Mouse (Mus musculus) intestine, postnatal 0 days (tissue): ENCODE results near the gene 4930402F06Rik. TPM values are rescaled to one million over a fixed set of nuclear protein-coding genes. Genes with fewer than 3 reads are reported as not detected.

Source experiments
- ATAC-seq: fragments of 200-750 bp; cut with Nextera tagmentation; 2 replicates; pipeline ENCODE4 v1.8.0; 2017; ENCODE audit warnings: mild to moderate bottlenecking, moderate TSS enrichment, moderate library complexity
- H3K27ac ChIP-seq: fragments of 300-500 bp; sonication (generic); 2 replicates; pipeline ENCODE4 v1.5.1; 2014; ENCODE audit warnings: mild to moderate bottlenecking, low read depth, low read length, moderate library complexity
- H3K27me3 ChIP-seq: fragments of 300-500 bp; sonication (generic); replicated peaks from 2 replicates; pipeline ENCODE4 v1.6.1; 2014; ENCODE audit warnings: low read length, mixed read lengths; ENCODE audit not compliant: control insufficient read depth, insufficient read depth
- H3K36me3 ChIP-seq: fragments of 300-500 bp; sonication (generic); 2 replicates; pipeline ENCODE4 v1.6.1; 2014; ENCODE audit warnings: mild to moderate bottlenecking, moderate library complexity; ENCODE audit not compliant: control insufficient read depth, insufficient read depth
- H3K4me1 ChIP-seq: fragments of 300-500 bp; sonication (generic); replicated peaks from 2 replicates; pipeline ENCODE4 v1.6.1; 2014; ENCODE audit warnings: antibody characterized with exemption, low read length, mixed read lengths; ENCODE audit not compliant: control insufficient read depth, insufficient read depth
- H3K4me2 ChIP-seq: fragments of 300-500 bp; sonication (generic); replicated peaks from 2 replicates; pipeline ENCODE4 v1.6.1; 2014; ENCODE audit warnings: low read depth, mild to moderate bottlenecking, moderate library complexity
- H3K4me3 ChIP-seq: fragments of 300-500 bp; sonication (generic); 2 replicates; pipeline ENCODE4 v1.5.1; 2014; ENCODE audit warnings: low read depth, low read length
- H3K9ac ChIP-seq: fragments of 300-500 bp; sonication (generic); 2 replicates; pipeline ENCODE4 v1.6.1; 2014; ENCODE audit warnings: mild to moderate bottlenecking, low read depth, low read length
- H3K9me3 ChIP-seq: fragments of 300-500 bp; sonication (generic); 2 replicates; pipeline ENCODE4 v1.6.1; 2016; ENCODE audit warnings: mixed run types; ENCODE audit not compliant: control insufficient read depth
- CTCF ChIP-seq: sonication (generic); IDR thresholded peaks from 2 replicates; pipeline ENCODE4 v1.5.1; 2016; ENCODE audit warnings: low read depth, mild to moderate bottlenecking, control low read depth, antibody characterized with exemption, moderate library complexity
- WGBS: fragments of 180-500 bp; shearing (Covaris S2); extraction: QIAGEN DNeasy Blood & Tissue Kit; methylation state at CpG from one replicate; pipeline ENCODE4 v1.1.7; 2014; 5-methylcytosine and 5-hydroxymethylcytosine counted together
- polyA plus RNA-seq: library from polyadenylated mRNA; unstranded; fragments of >200 nt; fragmentation: Nextera tagmentation; extraction: Ambion mirVana; gene quantifications from 2 replicates; pipeline ENCODE4 v1.2.1, GENCODE M21; 2015

The 4930402F06Rik gene
- polyA plus RNA-seq, 1 experiment from 2014 or later, result not detected

DNA sequence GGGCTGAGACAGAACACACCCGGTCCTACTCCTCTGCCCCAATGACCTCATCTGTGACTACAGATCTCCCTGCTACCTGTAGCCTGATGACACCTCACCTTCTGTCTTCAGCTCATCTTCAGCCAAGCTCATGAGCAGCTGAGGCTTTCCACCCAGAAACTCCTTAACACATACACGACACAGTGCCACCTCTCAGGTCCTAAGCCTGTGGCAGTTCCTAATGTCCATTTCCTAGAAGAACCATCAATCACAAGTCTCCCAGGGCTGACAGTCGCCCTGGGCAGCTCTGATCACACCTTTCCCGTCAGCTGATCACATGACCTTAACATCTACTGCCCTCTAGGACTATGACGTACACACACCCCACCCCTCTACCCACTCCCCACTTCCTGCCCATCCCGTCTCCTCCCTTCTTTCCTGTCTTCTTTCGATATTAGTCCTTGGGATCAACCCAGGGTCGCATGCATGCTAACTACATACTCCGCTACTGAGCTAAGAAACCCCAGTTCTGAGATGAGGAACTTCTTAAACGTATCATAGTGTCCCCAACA is 14.7 kb upstream of the 4930402F06Rik start:
- Histone ChIP-seq H3K27ac (no peak overlapping the region), H3K36me3 (peaks cover 18% of the 10 kb centered on the region), H3K27me3 (no peaks in the 10 kb centered on the region), H3K4me1 (no peaks in the 10 kb centered on the region), H3K4me2 (no peak overlapping the region), H3K9ac (no peak overlapping the region), H3K4me3 (no peak overlapping the region), H3K9me3 (no peaks in the 10 kb centered on the region)
- no peak for ATAC-seq
- 67% methylated on average over 10 of the region's 10 CpGs for WGBS
- no peak for TF ChIP-seq CTCF

DNA sequence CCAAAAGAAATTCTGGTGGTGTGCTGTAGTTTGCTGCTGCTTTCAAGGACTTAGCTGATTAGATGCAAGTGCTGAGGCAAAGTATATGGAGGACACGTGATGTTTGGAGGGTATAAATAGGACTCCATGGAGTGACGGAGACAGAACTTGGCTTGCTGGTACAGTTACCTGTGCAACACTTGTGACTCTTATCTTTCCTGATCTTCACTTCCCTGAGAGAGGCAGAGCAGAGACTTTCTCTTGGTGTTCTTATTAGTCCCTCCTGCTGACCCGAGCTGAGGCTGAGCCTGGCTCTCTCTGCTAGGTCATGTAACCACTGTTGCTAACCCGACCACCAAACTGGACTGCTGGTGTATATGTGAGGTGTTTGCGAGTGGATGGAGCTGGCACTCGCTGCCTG is 12.5 kb upstream of the 4930402F06Rik start:
- no peaks in the 10 kb centered on the region for H3K27me3 ChIP-seq
- no peaks in the 10 kb centered on the region for H3K9me3 ChIP-seq
- H3K9ac ChIP-seq, result no peak overlapping the region
- no peaks in the 10 kb centered on the region for H3K4me1 ChIP-seq
- H3K4me3 ChIP-seq, result no peak overlapping the region
- H3K4me2 ChIP-seq, result no peak overlapping the region
- WGBS, result 92% methylated on average over 6 of the region's 6 CpGs
- H3K36me3 ChIP-seq, result peaks cover 18% of the 10 kb centered on the region
- ATAC-seq, result no peak
- no peak overlapping the region for H3K27ac ChIP-seq
- TF ChIP-seq CTCF, result no peak

DNA sequence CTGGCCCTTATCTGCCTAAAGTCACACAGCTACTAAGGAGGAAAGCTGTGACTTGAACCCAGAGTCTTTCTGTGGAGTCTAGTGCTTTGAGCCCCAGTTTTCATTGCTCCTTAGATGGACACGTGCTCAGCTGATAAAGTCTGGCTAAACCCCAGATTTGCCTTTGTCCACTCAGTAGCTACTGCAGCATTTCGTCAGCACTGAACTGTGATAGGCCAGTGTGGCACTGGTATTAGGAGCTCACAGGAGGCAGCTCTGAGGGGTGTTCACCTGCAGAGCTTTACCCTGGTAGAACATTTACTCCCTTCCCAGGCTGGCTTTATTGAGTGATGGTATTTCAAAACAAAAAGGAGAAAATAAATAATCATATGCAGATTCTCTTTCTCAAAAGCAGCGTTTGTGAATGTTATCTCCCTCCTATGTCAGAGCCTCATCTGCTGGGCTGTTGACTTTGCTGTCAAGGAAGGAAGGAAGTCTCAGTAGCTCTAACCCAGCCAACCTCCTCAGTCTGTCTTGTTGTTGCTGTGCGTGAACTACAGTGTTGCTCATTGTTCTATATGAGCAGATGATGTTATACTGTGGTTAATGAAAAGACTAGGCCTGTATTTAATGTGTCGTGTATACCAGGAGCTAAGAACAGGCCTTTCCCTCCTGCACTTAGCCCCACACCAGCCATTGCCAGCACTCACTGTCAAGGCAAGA is 11.6 kb upstream of the 4930402F06Rik start:
- TF ChIP-seq CTCF, result no peak
- Histone ChIP-seq H3K36me3 (peaks cover 18% of the 10 kb centered on the region), H3K27me3 (no peaks in the 10 kb centered on the region), H3K4me1 (no peaks in the 10 kb centered on the region), H3K9me3 (no peaks in the 10 kb centered on the region), H3K4me2 (no peak overlapping the region), H3K27ac (no peak overlapping the region), H3K4me3 (no peak overlapping the region), H3K9ac (no peak overlapping the region)
- no peak for ATAC-seq
- WGBS, result 63% methylated on average over 5 of the region's 5 CpGs

DNA sequence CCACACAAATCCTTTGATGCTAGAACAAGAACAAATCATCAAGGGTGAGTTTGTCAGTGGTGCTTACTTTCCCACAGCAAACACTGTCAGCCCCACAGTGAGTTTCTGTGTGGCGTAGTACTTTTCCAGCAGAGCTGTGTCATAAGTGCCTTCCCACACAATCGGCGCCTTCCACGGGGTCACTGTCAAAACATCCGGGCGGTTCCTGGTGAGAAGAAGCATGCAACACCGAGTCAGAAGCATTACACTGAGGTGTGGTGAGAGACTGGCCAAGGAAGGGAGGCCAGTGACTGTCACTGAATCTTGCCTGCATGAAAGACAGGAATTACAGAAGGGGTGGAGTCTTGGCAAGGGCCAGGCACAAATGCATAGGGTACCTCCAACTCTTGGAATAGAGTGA is 10.9 kb upstream of the 4930402F06Rik start:
- Histone ChIP-seq H3K9me3 (no peaks in the 10 kb centered on the region), H3K27me3 (no peaks in the 10 kb centered on the region), H3K4me2 (no peak overlapping the region), H3K36me3 (peaks cover 18% of the 10 kb centered on the region), H3K9ac (no peak overlapping the region), H3K27ac (no peak overlapping the region), H3K4me3 (no peak overlapping the region), H3K4me1 (no peaks in the 10 kb centered on the region)
- no peak for TF ChIP-seq CTCF
- ATAC-seq, result no peak
- 62% methylated on average over 7 of the region's 7 CpGs for WGBS

DNA sequence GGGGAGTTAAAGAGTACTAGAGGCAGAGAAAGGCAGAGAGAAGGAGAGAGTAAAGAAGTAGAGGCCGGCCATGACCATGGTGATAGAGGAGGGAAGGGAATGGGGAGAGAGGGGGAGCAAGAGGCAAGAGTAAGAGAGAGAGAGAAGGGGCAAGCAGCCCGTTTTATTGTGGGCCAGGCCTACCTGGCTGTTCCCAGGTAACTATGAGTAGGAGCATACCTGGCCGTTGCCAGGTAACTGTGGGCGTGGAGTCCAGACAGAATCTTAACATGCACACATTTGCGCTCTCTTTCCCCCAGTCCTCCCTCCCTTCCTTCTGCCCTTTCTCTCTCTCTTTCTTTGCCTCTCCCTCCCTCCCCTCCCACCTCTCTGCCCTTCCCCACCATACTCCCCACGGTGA is 10.3 kb upstream of the 4930402F06Rik start:
- TF ChIP-seq CTCF, result no peak
- peaks cover 18% of the 10 kb centered on the region for H3K36me3 ChIP-seq
- H3K4me3 ChIP-seq, result no peak overlapping the region
- no peak for ATAC-seq
- no peak overlapping the region for H3K9ac ChIP-seq
- H3K27me3 ChIP-seq, result no peaks in the 10 kb centered on the region
- no peaks in the 10 kb centered on the region for H3K9me3 ChIP-seq
- 44% methylated on average over 6 of the region's 6 CpGs for WGBS
- H3K4me2 ChIP-seq, result no peak overlapping the region
- H3K4me1 ChIP-seq, result no peaks in the 10 kb centered on the region
- no peak overlapping the region for H3K27ac ChIP-seq

DNA sequence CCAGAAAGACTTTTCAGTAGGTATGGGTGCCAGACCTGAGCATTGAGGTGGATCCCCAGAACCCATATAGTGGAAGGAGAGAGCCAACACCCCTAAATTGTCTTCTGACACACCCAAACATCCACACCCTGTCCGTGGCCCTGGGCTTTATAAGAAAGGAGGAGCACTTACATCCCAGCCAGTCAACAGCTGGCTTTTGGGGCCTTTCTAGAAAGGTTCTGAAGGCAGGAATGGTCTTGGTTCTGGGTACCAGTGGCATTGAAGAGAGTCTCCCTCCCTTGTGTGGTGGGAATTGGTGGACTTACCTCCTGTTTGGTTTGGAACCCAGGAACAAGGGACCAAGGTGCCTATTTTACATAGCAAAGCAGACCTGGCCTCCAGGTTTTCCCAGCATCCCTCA is 9.6 kb upstream of the 4930402F06Rik start:
- 69% methylated on average over 1 of the region's 1 CpGs for WGBS
- no peak overlapping the region for H3K4me3 ChIP-seq
- no peak overlapping the region for H3K4me2 ChIP-seq
- no peak overlapping the region for H3K27ac ChIP-seq
- no peaks in the 10 kb centered on the region for H3K9me3 ChIP-seq
- no peak overlapping the region for H3K9ac ChIP-seq
- no peaks in the 10 kb centered on the region for H3K4me1 ChIP-seq
- ATAC-seq, result no peak
- TF ChIP-seq CTCF, result no peak
- no peaks in the 10 kb centered on the region for H3K27me3 ChIP-seq
- H3K36me3 ChIP-seq, result peaks cover 18% of the 10 kb centered on the region
